Mouse (Mus musculus): ENCODE results near the gene Ccdc32.

- peak; percentile 66 for TF ChIP-seq CTCF (IDR thresholded peaks at IDR 0.05)
- TF ChIP-seq EP300 (IDR thresholded peaks at IDR 0.05), result no peak
Observed at GRCm38 (mm10) chr2:119040882-119041281, 11.7 kb upstream of the Ccdc32 start.
